Mouse (Mus musculus) thymus, postnatal 25 days (tissue): ENCODE data around the gene Pax2.

Experiments used
- DNase-seq: peaks from one replicate; pipeline ENCODE4 v3.0.0; 2022

Pax2 gene

DNA sequence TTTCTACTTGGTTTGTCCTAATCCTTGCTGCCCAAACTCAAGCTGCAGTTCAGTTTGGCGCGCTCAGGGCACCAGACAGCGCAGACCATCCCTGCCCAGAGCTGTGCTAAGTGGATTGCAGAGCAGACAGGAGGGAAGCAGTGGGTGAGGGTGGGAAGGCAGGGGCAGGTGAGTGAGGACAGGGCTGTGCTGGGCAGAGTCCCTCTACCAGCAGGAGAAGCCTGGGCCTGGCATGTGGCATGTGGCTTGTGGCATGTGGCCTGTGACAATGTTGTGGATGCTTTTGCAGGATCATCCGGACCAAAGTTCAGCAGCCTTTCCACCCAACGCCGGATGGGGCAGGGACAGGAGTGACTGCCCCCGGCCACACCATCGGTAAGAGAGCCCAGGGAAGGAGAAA is 32.6 kb downstream of the Pax2 start:
- DNase-seq: no peak

DNA sequence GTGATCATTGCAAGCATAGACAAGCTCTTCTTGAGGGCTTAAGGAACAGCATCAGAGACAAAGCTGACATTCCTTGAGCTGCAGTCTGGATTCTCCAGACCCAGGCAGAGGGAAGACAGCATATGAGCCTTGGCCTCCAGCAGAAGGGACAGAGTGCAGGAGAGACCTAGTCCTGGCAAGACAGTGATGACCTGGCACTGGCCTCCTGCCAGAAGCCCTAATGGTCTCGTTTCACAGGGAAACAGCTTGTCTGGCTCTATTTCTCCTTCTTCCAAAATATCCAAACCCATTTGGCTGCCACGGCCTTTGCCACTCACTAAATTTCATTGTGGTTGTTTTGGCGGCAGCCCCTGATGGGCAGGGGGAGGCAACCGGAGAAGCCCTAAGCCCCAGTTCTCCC is 36.1 kb downstream of the Pax2 start:
- DNase-seq: no peak

DNA sequence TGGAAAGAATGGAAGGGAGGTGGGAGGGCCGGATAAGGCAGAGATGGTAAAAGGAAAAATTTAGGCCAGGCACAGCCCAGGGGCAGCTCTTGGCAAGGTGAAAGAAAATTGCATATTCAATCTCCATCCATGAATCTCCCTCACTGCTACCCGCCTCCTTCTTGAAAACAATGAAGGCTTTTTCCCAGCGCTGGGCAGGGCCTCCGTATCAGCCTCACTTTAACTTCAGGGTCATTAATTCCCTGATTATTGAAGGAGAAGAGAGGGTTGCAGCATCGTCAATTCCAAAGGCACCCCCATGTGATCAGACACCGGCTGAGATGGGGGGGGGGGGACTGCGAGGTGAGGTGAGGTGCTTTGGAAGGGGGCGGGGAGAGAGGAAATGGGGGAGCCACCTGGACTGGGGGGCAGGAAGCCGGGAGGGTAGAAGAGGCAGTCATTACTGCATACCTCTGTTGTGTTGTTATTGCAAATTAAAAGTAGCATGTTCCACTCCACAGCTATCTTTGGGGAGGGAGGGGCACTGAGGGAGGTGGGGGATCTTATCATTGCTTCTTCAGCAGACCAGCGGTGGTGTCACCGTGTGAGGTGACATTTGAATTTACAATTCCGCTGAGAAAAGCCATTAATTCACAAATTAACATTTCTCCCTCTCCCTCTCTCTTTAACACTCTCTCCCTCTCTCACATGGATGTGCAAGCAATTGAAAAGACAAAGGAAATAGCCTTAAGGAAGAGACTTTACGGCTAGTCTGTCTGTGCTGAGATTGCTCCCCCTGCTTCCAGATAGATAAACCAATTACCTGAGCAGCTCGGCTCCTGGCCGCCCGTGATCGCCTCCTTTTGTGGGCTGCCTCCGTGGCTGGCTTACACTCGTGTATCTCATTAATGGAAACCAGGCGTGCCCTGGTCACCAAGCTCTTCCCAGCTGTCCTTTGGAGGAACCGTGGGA is 41.5 kb downstream of the Pax2 start:
- no peak for DNase-seq

DNA sequence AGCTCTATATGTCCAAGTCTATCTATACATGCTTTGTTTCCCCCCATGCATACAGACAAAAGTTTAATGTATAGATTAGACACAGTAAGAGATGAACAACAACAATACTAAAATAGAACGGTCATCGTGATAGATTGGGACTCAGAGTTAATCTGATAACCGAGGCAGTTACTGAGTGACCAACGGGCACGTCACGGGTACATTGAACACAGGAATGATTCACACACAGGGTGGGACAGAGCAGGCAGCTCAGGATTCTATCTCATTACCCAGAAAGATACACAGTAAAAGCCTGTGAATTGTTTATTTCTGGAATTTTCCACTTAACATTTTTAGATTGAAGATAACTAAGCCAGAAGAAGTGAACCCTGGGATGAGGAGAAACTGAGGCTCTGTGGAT is 42.9 kb downstream of the Pax2 start:
- DNase-seq: no peak

GRCm38 (mm10) chr19:44799156-44799555 is 43.3 kb downstream of the Pax2 start:
- DNase-seq: no peak

DNA sequence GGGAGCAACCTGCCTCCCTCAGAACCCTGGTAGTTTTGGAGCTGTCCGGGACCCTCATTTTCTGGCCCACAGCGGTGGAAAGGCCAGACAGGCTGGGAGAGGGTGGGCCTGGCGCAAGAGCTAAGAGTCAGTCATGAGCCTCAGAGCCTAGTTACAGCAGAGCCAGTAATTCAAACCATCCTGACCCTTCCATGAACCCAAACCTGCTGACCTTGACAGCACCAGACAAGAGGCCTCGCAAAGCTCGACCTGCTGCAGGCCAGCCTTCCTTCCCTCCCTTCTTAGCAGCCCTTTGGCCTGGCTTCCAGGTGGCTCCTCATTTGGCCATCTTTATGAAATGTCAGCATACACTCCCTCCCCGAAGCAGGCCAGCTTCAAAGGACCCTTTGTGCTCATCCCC is 44.5 kb downstream of the Pax2 start:
- no peak for DNase-seq

GRCm38 (mm10) chr19:44808734-44809133 is 52.9 kb downstream of the Pax2 start:
- no peak for DNase-seq

GRCm38 (mm10) chr19:44812666-44813429 is 57.0 kb downstream of the Pax2 start:
- no peak for DNase-seq

DNA sequence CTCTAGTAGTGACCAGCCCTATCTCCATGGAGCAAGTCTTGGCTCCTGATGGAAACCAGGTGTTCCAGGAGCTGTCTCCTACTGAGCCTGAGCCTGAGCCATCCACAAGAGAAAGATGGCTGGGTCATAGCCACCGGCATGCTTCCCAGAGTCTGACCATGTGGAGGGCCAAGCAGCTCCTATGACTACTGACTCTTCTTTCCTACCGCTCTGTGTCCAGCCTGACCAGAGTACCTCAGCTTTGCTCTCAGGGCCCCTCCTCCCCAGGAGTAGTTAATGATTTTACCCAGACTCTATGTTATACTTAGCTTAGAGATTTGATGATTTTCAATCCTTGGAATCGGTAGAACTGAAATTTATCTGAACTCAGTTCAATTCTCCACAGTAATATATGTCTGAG is 59.3 kb downstream of the Pax2 start:
- no peak for DNase-seq

GRCm38 (mm10) chr19:44817403-44818128 is 61.7 kb downstream of the Pax2 start:
- no peak for DNase-seq

DNA sequence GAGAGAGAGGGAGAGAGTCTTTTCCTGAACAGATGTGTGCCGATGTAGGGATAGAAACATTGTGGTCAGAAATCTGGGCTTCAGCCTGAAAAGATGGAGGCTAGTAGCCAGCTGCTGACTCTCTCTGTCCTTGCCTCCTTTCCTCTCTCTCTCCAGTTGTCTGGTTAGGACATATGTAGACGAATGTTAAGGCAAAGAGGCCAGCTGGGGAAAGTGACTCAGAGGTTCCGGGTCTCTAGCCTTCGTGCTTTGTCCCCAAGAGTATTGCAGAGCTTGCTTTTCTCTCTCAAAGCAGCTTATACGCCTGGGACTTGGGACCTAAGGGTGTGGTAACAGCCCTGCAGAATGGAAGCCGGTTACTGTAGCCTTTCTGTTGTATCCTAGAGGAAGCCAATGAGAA is 62.8 kb downstream of the Pax2 start:
- no peak for DNase-seq

- DNase-seq: no peak
Observed at GRCm38 (mm10) chr19:44821581-44821980, 65.7 kb downstream of the Pax2 start.

- no peak for DNase-seq
Observed at GRCm38 (mm10) chr19:44822295-44822694, 66.5 kb downstream of the Pax2 start.

DNA sequence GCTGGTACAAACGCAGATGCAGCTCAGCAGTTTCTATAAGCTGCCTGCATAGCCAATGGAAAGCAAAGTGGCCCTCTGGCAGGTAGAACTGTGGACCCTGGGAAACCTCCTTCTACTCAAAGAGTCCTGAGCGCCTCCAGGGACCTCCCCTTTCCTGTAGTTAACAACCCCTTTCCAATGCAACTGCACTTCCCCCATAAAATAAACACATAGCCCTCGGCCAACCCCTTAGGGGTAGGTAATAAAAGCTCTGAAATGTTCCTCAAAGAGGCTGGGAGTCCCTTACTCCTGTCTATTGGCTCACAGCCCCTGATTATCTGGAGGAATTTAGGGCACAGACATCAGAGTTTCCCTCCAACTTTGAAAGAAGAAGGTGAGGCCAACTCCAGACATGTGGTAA is 67.8 kb downstream of the Pax2 start:
- no peak for DNase-seq

DNA sequence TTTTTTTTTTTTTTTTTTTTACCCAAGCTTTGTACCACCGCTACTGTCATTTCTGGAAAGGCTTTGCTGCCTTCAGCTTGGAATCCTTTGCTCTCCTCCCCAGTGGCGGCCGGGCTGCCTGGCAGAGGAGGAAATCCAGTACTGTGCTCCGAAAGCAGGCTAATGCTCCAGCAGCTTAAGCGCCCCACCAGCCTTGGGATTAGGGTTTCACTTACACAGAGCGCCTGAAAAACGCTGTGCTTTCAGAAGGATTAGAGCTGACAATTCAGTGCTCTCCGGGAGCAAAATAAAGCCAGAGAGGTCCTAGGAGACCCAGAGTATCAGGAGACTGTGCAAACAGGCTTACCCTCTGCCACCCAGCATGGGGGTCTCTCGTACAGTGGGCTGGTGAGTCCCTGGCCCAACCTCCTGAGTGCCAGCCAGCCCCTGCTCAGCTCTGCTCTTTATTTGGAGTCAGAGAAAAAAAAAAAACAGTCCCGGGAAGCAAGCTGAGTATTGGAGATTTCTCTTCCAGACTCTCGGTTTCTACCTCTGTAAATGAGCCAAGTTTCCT is 69.4 kb downstream of the Pax2 start:
- DNase-seq: no peak

DNA sequence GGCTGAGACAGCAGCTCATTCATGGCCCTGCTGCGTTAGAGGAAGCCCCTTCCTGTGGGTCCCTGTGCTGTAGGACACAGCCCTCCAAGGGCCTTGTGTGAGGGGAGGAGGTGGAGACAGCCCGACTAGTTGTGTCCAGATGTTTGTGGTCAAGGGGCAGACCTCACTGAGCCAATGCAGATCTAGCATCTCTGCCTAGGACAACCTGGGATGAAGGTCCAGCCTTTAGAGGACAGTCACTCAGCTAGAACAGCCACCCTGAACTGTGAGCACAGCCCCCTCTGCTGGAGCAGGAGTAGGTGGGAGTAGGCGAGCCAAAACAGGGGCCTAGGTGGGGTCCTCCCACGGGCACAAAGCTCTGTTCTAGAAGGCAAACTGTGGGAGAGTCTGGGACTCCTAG is 70.0 kb downstream of the Pax2 start:
- DNase-seq: no peak

GRCm38 (mm10) chr19:44833391-44833790 is 77.5 kb downstream of the Pax2 start:
- DNase-seq: no peak

- DNase-seq: no peak
Observed at GRCm38 (mm10) chr19:44834218-44835041, 78.6 kb downstream of the Pax2 start.

- DNase-seq: no peak
Observed at GRCm38 (mm10) chr19:44835042-44835930, 79.4 kb downstream of the Pax2 start.

DNA sequence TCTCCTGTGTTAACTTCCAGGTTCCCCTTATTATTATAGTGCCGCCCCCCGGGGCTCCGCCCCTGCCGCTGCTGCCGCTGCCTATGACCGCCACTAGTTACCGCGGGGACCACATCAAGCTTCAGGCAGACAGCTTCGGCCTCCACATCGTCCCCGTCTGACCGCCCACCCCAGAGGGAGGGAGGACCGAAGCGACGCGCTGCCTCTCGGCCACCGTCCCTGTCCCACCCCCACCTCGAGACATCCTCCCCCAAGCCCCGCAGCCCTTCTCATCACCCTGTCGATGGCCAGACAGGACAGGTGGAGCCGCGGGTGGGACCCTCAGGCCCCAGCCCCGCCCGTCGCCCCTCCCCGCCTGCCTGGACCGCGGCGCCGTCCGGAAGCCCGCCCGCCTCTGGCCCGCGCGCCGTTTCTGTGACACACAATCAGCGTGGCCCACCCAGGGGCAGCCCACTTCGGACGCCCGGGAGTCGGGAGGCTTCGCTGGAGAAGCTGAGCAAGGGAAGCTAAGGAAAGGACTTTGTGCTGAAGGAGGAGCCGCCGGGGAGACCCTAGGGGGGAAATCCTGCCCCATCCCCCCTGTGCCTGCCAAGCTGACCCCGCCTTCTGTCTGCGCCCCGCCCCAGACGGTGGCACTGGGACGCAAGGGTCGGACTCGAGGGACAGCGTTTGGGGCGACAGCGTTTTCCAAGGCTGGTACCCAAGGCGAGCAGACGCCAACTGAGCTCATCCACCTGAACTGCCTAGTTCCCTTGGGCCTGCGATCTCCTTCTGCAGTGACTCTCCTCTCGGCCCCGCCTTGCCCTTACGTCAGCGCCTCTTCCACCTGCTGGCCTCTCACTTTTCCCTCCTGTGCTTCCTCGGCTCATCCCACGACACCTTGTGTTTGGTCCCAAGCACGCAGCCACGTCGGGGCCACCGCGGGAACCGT is 80.4 kb downstream of the Pax2 start:
- DNase-seq: no peak
